Mouse (Mus musculus): ENCODE measurements at regions not wholly inside any gene's neighbourhood (a gene's known extent, or its start where the extent isn't known, plus 50 kb on each side); places are given as distances from the start of the nearest gene placed in this dataset.

DNA sequence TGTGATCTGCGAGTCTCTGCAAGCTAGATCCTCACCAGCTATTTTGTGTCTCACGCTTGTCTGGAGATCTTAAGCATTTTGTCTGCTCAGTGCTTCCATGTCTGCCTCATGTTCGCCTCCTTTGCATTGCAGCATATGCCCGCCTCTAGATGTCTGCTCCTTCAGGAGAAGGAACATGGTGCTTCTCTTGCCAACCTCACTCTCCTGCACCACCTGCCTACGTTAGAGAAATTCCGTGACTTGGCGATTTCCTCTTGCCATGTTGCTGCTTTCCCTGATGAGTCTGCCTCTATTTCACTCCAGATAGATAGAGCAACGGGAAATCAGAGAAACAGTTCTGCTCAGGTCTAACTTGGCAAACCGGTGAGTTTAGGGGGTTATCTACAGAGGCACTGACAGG lies 126.2 kb downstream of the Dyrk2 start:
- Histone ChIP-seq H3K36me3 (replicated peaks) (no peaks in the 10 kb centered on the region), H3K27me3 (replicated peaks; ENCODE audit: low read depth, poor library complexity, severe bottlenecking) (no peaks in the 10 kb centered on the region), H3K9me3 (no peaks in the 10 kb centered on the region), H3K4me3 (no peak overlapping the region), H3K27ac (replicated peaks) (no peak overlapping the region), H3K4me1 (peaks cover 10% of the 10 kb centered on the region)
- WGBS, result 91% methylated on average over 9 of the region's 9 CpGs
- DNase-seq (ENCODE audit: low spot score), result no peak

DNA sequence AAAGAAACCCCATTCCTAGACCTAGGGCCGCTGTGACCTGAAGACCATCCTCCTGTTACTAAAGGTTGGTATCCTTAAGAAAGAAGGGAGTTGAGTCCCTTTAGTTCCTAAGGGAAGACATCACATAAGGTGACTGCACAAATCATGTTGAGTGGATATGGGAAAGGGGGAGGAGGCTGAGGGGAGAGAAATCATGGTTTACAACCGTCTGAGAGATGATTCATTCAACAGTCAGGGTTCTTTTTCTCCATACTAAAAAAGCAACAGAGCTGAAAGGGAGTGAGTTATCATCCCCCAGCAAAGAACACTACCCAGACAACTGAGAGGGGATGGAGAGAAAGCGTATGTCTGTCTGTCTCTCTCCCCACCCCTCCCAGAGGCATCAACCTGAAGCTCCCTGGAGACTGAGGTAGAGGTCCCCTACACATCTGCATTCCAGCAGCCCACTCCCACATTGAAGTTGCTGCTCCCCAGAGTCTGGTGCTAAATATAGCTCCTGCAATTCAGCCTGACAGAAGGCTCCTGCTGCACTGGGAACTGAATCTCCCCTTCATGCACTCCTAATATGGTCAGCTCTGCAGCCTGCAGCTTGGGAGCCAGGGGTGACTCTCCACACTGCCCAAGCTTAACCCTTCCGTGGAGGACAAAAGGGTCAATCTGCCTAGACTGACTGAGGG lies 123.2 kb downstream of the Dyrk2 start:
- Histone ChIP-seq H3K27ac (replicated peaks) (peak overlapping the region; percentile 35; the same call in 1 of the 2 replicates), H3K27me3 (replicated peaks; ENCODE audit: low read depth, poor library complexity, severe bottlenecking) (no peaks in the 10 kb centered on the region), H3K4me1 (peaks cover 13% of the 10 kb centered on the region), H3K4me3 (no peak overlapping the region), H3K36me3 (replicated peaks) (no peaks in the 10 kb centered on the region), H3K9me3 (no peaks in the 10 kb centered on the region)
- DNase-seq (ENCODE audit: low spot score), result peak; percentile 27
- WGBS, result 52% methylated on average over 4 of the region's 4 CpGs

DNA sequence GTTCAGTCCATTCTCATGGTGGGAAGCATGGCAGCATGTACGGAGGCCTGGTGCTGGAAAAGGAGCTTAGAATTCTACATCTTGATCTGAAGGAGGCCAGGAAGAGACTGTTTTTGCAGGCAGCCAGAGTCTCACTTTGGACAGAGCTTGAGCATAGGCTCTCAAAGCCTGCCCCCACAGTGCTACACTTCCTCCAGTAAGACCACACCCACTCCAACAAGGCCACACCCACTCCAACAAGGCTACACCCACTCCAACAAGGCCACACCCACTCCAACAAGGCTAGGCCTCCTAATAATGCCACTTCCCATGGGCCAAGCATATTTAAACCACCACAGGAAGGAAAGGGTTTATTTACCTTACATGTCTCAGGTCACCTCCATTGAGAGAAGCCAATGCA lies 121.0 kb downstream of the Dyrk2 start:
- WGBS, result 94% methylated on average over 1 of the region's 1 CpGs

DNA sequence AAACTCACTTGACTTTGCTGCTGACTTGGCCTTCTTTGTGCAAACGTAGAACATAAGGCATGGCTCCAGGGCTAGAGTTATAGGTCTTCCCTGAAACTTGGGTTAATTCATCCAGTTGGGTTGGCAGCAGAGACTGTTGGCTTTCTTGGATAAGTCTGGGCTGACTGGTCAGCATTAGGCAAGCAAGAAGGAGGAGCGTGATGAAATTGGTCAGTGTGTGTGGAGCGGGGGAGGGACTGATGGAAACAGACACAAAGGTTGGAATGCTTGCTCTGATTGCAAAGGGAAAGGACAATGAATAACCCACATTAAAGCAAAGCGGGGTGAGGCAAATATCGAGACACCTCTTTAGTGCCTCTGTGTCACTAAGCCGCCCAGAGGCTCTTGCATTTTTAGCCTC lies 120.3 kb downstream of the Dyrk2 start:
- H3K27ac ChIP-seq (replicated peaks), result no peak overlapping the region

More for the DNA sequence above, 121.0 kb downstream of the Dyrk2 start:
- Histone ChIP-seq H3K27me3 (replicated peaks; ENCODE audit: low read depth, poor library complexity, severe bottlenecking) (no peaks in the 10 kb centered on the region), H3K4me1 (peaks cover 13% of the 10 kb centered on the region), H3K9me3 (no peaks in the 10 kb centered on the region), H3K4me3 (no peak overlapping the region), H3K36me3 (replicated peaks) (no peaks in the 10 kb centered on the region), H3K27ac (replicated peaks) (no peak overlapping the region)
- DNase-seq (ENCODE audit: low spot score), result no peak

DNA sequence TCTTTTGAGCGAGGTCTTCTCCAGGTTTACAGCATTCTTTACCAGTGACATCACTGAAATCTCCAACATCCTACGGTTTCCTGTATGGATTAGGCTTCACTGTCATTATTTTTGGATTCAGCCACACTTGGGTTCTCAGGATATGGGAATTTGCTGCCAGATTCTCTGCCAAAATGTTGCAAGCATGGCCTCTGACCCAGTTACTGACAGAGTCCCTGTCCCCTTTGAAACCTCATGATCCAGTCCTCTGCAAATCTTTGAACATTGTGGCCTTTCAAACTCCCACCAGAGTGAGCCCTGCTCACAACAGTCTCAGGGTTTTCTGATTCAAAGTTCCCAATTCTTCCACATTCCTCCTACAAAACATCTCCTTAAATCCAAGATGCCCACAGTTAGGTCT lies 118.9 kb downstream of the Dyrk2 start:
- Histone ChIP-seq H3K36me3 (replicated peaks) (no peaks in the 10 kb centered on the region), H3K4me3 (no peak overlapping the region), H3K27ac (replicated peaks) (no peak overlapping the region), H3K27me3 (replicated peaks; ENCODE audit: low read depth, poor library complexity, severe bottlenecking) (no peaks in the 10 kb centered on the region), H3K9me3 (no peaks in the 10 kb centered on the region), H3K4me1 (peaks cover 13% of the 10 kb centered on the region)
- DNase-seq (ENCODE audit: low spot score), result no peak
- 84% methylated on average over 2 of the region's 2 CpGs for WGBS

More for the DNA sequence above, 120.3 kb downstream of the Dyrk2 start:
- H3K4me1 ChIP-seq, result peaks cover 13% of the 10 kb centered on the region
- no peaks in the 10 kb centered on the region for H3K36me3 ChIP-seq (replicated peaks)
- H3K27me3 ChIP-seq (replicated peaks; ENCODE audit: low read depth, poor library complexity, severe bottlenecking), result no peaks in the 10 kb centered on the region
- WGBS, result 76% methylated on average over 6 of the region's 6 CpGs
- H3K4me3 ChIP-seq, result no peak overlapping the region
- DNase-seq (ENCODE audit: low spot score), result no peak
- H3K9me3 ChIP-seq, result no peaks in the 10 kb centered on the region

DNA sequence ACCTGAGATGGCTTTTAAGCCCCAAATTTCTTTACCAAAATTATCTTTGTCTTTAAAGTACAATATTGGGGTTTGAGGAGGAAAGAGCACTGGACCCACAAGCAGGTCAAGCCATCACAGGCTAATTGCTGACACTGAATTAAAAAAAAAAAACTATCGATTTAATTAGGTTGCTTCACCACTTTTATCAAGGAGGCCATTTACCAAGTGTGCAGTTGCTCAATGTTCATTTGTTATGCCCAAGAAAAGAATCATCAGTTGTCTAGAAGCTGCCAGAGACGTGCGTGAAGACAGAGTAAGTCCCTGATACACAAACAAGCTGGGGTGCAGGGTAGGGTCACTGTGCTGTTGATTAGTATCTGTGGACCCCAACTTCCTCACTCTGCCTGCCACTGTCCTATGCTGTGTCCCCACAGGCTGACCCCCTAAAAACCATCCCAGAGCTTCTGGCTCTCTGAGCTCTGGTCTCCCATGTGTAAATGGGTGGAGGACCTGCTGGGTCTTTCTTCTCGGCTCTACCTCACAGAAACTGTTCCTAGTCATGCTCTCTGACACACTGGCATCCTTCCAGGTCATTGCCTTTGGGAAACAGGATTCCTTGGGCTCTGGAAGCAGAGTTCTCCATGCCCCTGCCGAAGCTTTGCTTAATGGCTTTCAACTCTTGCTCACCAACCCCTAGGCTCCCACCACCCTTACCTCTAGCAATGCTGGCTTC lies 116.8 kb downstream of the Dyrk2 start:
- Histone ChIP-seq H3K27ac (replicated peaks) (no peak overlapping the region), H3K4me3 (no peak overlapping the region), H3K27me3 (replicated peaks; ENCODE audit: low read depth, poor library complexity, severe bottlenecking) (no peaks in the 10 kb centered on the region), H3K4me1 (peaks cover 3% of the 10 kb centered on the region; the same call in 1 of the 2 replicates), H3K9me3 (no peaks in the 10 kb centered on the region), H3K36me3 (replicated peaks) (no peaks in the 10 kb centered on the region)
- 83% methylated on average over 5 of the region's 5 CpGs for WGBS
- DNase-seq (ENCODE audit: low spot score), result no peak

DNA sequence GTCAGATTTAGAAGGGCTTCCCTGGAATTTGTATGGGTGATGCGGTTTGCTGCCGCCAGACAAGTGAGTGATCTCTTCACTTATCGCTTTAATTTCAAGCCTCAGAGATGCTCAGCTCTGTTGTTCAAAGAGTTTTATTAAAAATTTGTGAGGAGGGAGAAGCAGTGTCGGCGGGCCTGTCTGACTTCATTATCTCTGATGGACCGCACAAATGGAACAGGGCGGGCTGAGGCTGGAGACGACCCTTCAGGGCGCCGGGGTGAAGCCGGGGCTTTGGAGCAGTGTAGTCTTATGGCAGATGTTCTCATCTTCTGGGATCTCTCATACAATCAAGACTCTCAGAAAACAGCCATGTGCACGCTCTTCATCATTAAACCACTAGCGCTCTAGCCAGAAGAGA lies 115.2 kb downstream of the Dyrk2 start:
- Histone ChIP-seq H3K4me3 (no peak overlapping the region), H3K4me1 (no peaks in the 10 kb centered on the region), H3K27ac (replicated peaks) (no peak overlapping the region), H3K36me3 (replicated peaks) (no peaks in the 10 kb centered on the region), H3K9me3 (no peaks in the 10 kb centered on the region), H3K27me3 (replicated peaks; ENCODE audit: low read depth, poor library complexity, severe bottlenecking) (no peaks in the 10 kb centered on the region)
- WGBS, result 89% methylated on average over 13 of the region's 13 CpGs
- no peak for DNase-seq (ENCODE audit: low spot score)

DNA sequence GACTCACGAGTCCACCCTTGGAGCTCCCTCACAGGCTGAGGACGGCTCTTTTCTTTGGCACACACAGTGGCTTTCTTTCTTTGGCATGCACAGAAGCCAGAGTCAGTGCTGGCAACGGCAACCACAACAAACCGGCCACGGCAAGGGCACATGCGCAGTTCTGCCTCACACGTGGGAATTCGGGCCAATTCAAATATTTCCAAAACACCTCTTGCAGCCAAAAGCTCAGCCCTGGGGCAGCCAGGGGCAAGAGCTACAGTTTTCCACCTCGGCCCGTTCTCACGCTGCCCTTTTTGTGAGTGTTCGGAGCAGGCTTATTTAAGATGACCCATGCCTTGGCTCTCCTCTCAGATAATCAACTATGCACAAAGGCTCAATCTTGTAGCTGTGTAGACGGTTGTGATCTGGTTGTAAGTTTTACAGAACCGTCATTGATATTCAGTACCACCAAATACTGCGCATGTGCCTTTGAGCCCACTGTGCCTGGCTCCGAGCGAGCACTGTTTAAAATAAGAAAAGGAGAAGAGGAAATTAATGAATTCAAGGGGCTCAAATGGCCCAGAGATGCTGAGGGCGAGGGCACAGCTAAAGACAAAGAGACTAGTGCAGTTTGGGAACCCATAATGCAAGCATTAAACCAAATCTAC lies 111.1 kb downstream of the Dyrk2 start:
- no peaks in the 10 kb centered on the region for H3K36me3 ChIP-seq (replicated peaks)
- no peaks in the 10 kb centered on the region for H3K9me3 ChIP-seq
- no peak for DNase-seq (ENCODE audit: low spot score)
- WGBS, result 90% methylated on average over 18 of the region's 18 CpGs
- H3K4me1 ChIP-seq, result no peaks in the 10 kb centered on the region
- no peak overlapping the region for H3K4me3 ChIP-seq
- no peaks in the 10 kb centered on the region for H3K27me3 ChIP-seq (replicated peaks; ENCODE audit: low read depth, poor library complexity, severe bottlenecking)
- H3K27ac ChIP-seq (replicated peaks), result no peak overlapping the region

DNA sequence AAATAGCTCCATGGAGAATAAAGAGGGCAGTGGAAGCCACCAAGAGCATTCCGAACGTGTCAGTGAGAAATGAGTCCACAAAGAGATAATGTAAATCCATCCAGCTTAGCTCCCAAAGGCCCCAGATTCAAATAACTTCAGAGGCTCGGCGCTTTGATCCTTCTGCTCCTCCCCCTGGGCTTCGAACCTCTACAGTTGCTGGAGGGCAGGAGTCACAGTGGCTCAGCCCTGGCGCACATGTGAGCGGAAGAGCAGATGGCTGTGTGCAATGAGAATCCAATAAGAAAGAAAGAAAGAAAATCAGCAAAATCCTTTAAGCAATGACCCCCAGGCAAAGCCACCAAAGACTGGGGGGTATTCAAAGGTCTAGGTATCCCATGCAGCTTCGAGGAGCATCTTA lies 109.6 kb downstream of the Dyrk2 start:
- no peaks in the 10 kb centered on the region for H3K4me1 ChIP-seq
- no peak for DNase-seq (ENCODE audit: low spot score)
- 70% methylated on average over 8 of the region's 8 CpGs for WGBS
- no peaks in the 10 kb centered on the region for H3K36me3 ChIP-seq (replicated peaks)
- H3K27ac ChIP-seq (replicated peaks), result no peak overlapping the region
- H3K9me3 ChIP-seq, result no peaks in the 10 kb centered on the region
- no peaks in the 10 kb centered on the region for H3K27me3 ChIP-seq (replicated peaks; ENCODE audit: low read depth, poor library complexity, severe bottlenecking)
- H3K4me3 ChIP-seq, result no peak overlapping the region

DNA sequence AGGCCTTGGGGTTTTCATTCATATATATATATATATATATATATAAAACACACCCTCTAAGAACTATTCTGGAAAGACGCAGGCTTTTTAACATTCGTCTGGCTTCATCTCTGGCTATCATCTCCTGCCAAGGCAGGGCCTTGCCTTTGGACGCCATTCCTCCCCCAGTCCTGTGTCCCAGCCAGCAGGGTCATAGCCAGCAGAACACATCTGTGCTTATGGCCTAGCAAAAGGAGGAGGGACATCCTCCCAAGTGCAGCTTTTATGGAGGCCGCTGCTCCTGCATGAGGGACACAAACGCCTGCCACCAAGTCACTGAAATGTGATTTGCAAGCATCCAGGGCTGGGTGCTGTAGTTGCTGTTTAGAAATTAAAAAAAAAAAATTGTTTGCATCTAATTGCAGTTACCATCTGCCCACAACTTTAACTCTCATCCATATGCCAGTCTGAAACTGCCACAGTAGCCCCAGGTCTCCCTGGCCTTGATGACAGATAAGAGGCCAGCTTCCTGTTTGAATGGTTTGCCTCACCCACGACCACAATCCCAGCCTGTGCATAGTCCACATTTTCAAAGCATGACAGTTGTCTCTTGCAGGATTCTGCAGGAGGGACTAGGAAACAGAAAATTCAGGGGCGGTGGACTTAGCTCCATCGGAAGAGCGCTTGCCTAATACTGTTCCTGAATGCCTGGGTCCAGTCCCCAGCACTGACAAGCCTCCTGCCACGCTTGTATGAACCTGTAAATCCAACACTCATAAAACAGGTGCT lies 108.7 kb downstream of the Dyrk2 start:
- no peaks in the 10 kb centered on the region for H3K9me3 ChIP-seq
- no peaks in the 10 kb centered on the region for H3K36me3 ChIP-seq (replicated peaks)
- H3K4me3 ChIP-seq, result no peak overlapping the region
- WGBS, result 85% methylated on average over 10 of the region's 10 CpGs
- H3K27ac ChIP-seq (replicated peaks), result no peak overlapping the region
- no peak for DNase-seq (ENCODE audit: low spot score)
- H3K4me1 ChIP-seq, result peaks cover 7% of the 10 kb centered on the region
- H3K27me3 ChIP-seq (replicated peaks; ENCODE audit: low read depth, poor library complexity, severe bottlenecking), result no peaks in the 10 kb centered on the region

DNA sequence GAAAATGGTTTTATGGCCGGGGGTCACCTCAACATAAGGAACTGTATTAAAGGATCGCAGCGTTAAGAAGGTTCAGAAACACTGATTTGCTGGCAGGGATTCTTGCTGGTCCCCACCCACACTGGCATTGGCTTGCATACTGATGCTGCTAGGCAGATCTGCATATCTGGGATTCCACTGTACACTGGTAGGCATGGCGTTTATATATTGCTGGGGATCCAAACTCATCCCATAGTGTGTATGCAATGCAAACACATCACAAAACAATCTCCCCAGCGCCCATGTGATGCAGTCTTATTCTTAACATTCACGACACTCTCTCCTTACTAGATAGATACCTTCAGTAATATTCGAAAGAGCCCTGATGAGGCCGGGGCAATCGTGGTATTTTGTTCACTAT lies 105.0 kb downstream of the Dyrk2 start:
- H3K27me3 ChIP-seq (replicated peaks; ENCODE audit: low read depth, poor library complexity, severe bottlenecking), result no peaks in the 10 kb centered on the region

DNA sequence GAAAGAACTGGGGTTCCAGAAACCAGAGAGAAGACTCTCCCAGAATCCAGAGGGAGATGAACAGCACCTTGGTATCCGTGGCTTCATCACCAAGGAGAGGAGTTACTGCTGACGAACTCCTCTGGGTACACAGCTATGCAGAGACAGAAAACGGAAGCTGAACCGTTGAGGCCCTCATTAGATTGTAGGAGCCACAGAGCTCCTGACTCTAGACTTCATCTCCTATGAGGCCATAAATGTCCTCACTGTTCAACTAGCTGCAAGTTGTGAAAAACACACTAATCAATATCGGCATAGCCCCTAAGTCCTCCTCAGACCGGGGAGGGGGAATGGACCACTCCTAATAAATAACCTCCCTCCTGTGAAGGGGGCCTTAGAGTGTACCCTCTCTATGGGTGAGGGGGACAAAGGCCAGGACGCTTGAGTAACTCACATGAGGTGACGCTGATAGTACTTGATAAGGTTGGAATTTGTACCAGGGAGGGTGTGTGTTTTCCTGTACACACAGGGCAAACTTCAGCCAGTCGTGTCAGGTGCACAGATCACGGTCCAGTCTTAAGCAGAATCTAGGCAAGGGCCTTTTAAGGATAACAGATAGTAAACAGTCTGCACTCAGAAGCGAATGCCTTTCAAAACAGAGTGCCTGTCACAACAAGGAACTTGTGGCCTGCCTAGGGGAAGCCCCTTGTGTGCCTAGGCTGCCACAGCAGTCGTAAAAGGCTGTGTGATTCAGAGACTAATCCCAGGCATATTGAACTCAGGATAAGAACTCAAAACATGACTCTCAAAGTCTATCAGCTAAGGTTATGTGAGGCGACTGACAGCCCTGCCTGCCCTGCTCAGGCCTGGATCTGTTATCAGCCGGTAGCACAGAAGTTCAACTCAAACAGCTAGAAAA lies 104.2 kb downstream of the Dyrk2 start:
- 64% methylated on average over 14 of the region's 14 CpGs for WGBS
- Histone ChIP-seq H3K4me3 (no peak overlapping the region), H3K9me3 (no peaks in the 10 kb centered on the region), H3K4me1 (peaks cover 14% of the 10 kb centered on the region), H3K27ac (replicated peaks) (no peak overlapping the region), H3K27me3 (replicated peaks; ENCODE audit: low read depth, poor library complexity, severe bottlenecking) (no peaks in the 10 kb centered on the region), H3K36me3 (replicated peaks) (no peaks in the 10 kb centered on the region)
- peak; percentile 7 for DNase-seq (ENCODE audit: low spot score)

More for the DNA sequence above, 105.0 kb downstream of the Dyrk2 start:
- H3K27ac ChIP-seq (replicated peaks), result no peak overlapping the region
- H3K9me3 ChIP-seq, result no peaks in the 10 kb centered on the region
- DNase-seq (ENCODE audit: low spot score), result no peak
- H3K36me3 ChIP-seq (replicated peaks), result no peaks in the 10 kb centered on the region
- WGBS, result 94% methylated on average over 9 of the region's 9 CpGs
- no peak overlapping the region for H3K4me3 ChIP-seq
- peaks cover 14% of the 10 kb centered on the region for H3K4me1 ChIP-seq

Measured in embryonic facial prominence, embryonic 10.5 days (tissue).